Mouse (Mus musculus): ENCODE data around the gene Tmem131.

DNA sequence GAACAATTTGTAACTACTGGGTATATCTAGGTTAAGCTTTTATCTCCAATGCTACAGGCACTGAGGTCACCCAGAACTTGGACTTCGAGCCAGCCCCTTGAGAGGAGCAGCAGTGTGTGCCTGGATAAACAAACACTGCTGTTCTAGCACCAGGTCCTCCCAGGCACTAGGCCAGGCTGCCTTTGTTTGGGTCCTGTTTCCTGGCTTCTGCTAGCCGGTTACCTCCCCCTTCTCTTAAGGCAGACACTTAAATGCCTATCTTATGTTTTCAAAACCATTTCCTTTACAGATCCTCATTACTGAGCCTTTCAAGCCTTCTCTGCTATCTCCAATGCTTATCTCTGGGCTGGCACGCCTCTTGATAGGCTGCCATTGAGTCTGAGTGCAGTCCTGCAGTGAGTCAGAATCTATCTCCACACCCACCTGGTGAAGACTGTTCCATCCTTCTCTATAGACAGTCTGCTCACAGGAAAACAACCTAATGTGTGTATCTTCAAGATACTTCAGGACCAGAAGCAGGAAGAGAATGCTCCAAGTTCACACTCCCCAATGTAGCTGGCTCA is 23.2 kb downstream of the Tmem131 start:
- TF ChIP-seq EP300 (IDR thresholded peaks at IDR 0.05), result peak; percentile 57
- TF ChIP-seq CTCF (IDR thresholded peaks at IDR 0.05), result no peak

All from lung, postnatal 0 days (tissue).